ENCODE assay signal across 22 mouse cellular contexts in genomic region chr5:36675466-36675865, GRCm38 (mm10). TPM values are rescaled to one million over a fixed set of nuclear protein-coding genes. Genes with fewer than 3 reads are reported as not detected.
DNase-seq lines count a peak whose midpoint lies in the region; TF ChIP-seq lines count a peak whose summit lies in the region.
"Had no signal": no experiment of that assay in that cellular context is flagged by ENCODE, and none has a peak within 500 bp of the region (broad histone marks: within the 10 kb centered on the region; RNA-seq: fewer than 3 reads in every experiment).

No protein-coding gene starts in this region.

- peaks cover under 1% of the 10 kb centered on the region for H3K4me1 ChIP-seq in liver, adult 2 months (ENCODE audit: control insufficient read depth, insufficient read depth, low read length)
- H3K4me1 ChIP-seq: neural tube, embryonic 12.5 days had no signal

- H3K36me3 ChIP-seq in liver, adult 2 months (ENCODE audit: control insufficient read depth, insufficient read depth, low read length) = peaks cover 11% of the 10 kb centered on the region
- H3K36me3 ChIP-seq in myocyte (ENCODE audit: control insufficient read depth, insufficient read depth) = peaks cover 16% of the 10 kb centered on the region

- no peak overlapping the region for H3K9ac ChIP-seq in liver, adult 2 months (ENCODE audit: low read depth, low read length)
- H3K9ac ChIP-seq: forebrain, embryonic 12.5 days; limb, embryonic 13.5 days; lung, embryonic 14.5 days; neural tube, embryonic 12.5 days had no signal

- no peak for TF ChIP-seq POLR2A in liver, adult 2 months (IDR thresholded peaks at IDR 0.05; ENCODE audit: extremely low read depth, insufficient read depth, low read length)
- no peak for TF ChIP-seq POLR2A in myocyte (IDR thresholded peaks at IDR 0.05; ENCODE audit: insufficient read length, low read depth)

- H3ac ChIP-seq in myocyte (ENCODE audit: control insufficient read depth, insufficient read length) = no peak overlapping the region

- no peak overlapping the region for H3K4me3 ChIP-seq in liver, adult 2 months (ENCODE audit: insufficient read depth, low read depth, low read length)
- no peak overlapping the region for H3K4me3 ChIP-seq in myocyte
- H3K4me3 ChIP-seq: embryonic facial prominence, embryonic 10.5 days; forebrain, embryonic 12.5 days; gastrocnemius, adult 2 months; layer of hippocampus, adult 2 months; limb, embryonic 13.5 days; neural tube, embryonic 12.5 days had no signal

- peak overlapping the region; percentile 47 for H3K4me2 ChIP-seq in myocyte (ENCODE audit: low read depth)
- H3K4me2 ChIP-seq: forebrain, embryonic 12.5 days; heart, embryonic 11.5 days; limb, embryonic 13.5 days; lung, embryonic 14.5 days; neural tube, embryonic 12.5 days had no signal

- TF ChIP-seq CTCF in liver, adult 2 months (IDR thresholded peaks at IDR 0.05; ENCODE audit: low read depth, low read length) = no peak

- no peak overlapping the region for H3K27ac ChIP-seq in liver, adult 2 months (replicated peaks; ENCODE audit: insufficient read depth, low read depth, low read length)
- H3K27ac ChIP-seq: embryonic facial prominence, embryonic 10.5 days; forebrain, embryonic 12.5 days; gastrocnemius, adult 2 months; layer of hippocampus, adult 2 months; limb, embryonic 13.5 days; neural tube, embryonic 12.5 days had no signal

- no peaks in the 10 kb centered on the region for H3K27me3 ChIP-seq in liver, adult 2 months (ENCODE audit: control insufficient read depth, insufficient read depth, low read length)
- no peaks in the 10 kb centered on the region for H3K27me3 ChIP-seq in myocyte (ENCODE audit: control insufficient read depth, insufficient read depth, insufficient read length)
- H3K27me3 ChIP-seq: forebrain, embryonic 12.5 days; limb, embryonic 13.5 days; neural tube, embryonic 12.5 days had no signal

- peaks cover 30% of the 10 kb centered on the region; the same call in 1 of the 2 replicates for H3K79me2 ChIP-seq in liver, adult 2 months (ENCODE audit: control insufficient read depth, insufficient read depth, low read length)
- H3K79me2 ChIP-seq in myocyte (ENCODE audit: control insufficient read depth, insufficient read depth) = peaks cover 73% of the 10 kb centered on the region

- peak; percentile 43 for DNase-seq in liver, adult 2 months (ENCODE audit: extremely low read depth, low read depth, low spot score)
- DNase-seq in liver (no peak), 416B (ENCODE audit: low read depth) (peak; percentile 87)
- peak; percentile 36 for DNase-seq in brain, adult 2 months (ENCODE audit: low read depth, low spot score)
- no peak for DNase-seq in cerebellum, adult 8-10 months
- DNase-seq in retina, embryonic 14.5 days (ENCODE audit: low spot score) = no peak
- DNase-seq in T-cell, adult 2 months (ENCODE audit: low spot score) = no peak
- DNase-seq: adrenal gland, adult 8-10 months; cerebellum, postnatal 10 days; gastrocnemius, adult 2 months; kidney, postnatal 25 days; lung, embryonic 14.5 days; midbrain, embryonic 14.5 days; thymus, adult 2 months; thymus, postnatal 4 days had no signal

- 33% methylated on average over 1 of the region's 1 CpGs for WGBS in liver, adult 2 months

TF ChIP-seq in myocyte, 11 proteins besides CTCF, POLR2A, EP300 and RAD21:
- no peak for TF ChIP-seq TCF3 (IDR thresholded peaks at IDR 0.05; ENCODE audit: insufficient read length, low read depth)
- TF ChIP-seq SRF (IDR thresholded peaks at IDR 0.05; ENCODE audit: control insufficient read depth, insufficient read length, low read depth) = no peak
- TF ChIP-seq REST (IDR thresholded peaks at IDR 0.05; ENCODE audit: insufficient read depth, insufficient read length) = no peak
- no peak for TF ChIP-seq MYOD1 (IDR thresholded peaks at IDR 0.05; ENCODE audit: control insufficient read depth in 1 of 3, insufficient read length in 2 of 3, low read depth in 2 of 3)
- TF ChIP-seq CEBPB (IDR thresholded peaks at IDR 0.05; ENCODE audit: insufficient read depth, poor library complexity, severe bottlenecking) = peak; percentile 64; the same call in 1 of the 2 replicates

RNA-seq across cellular contexts. Expression of gene D5Ertd579e, which starts 20.4 kb away (rescaled TPM):
- total RNA-seq in liver, adult 2 months (2014; rRNA removed) = 26.6 and 31.5 TPM in 2 replicates
- 11.5 and 12.7 TPM in 2 replicates for polyA plus RNA-seq in liver, adult 2 months (2012; rRNA removed)
- polyA plus RNA-seq in myocyte (2012; fragmentation: generic; extraction: Trizol) = 12.3 TPM

Comparison
In these comparisons a context has a peak if more than half of its experiments do, and no peak if none do; other contexts are left out.
1. DNase-seq: peak in liver, adult 2 months (single experiment), 416B (single experiment) and brain, adult 2 months (single experiment); none in liver (single experiment), cerebellum, adult 8-10 months (single experiment), retina, embryonic 14.5 days (single experiment) and T-cell, adult 2 months (single experiment).